Mouse (Mus musculus) layer of hippocampus, postnatal 36 days (tissue): ENCODE measurements around the gene M1ap. TPM values are rescaled to one million over a fixed set of nuclear protein-coding genes. Genes with fewer than 3 reads are reported as not detected.

Source experiments
- DNase-seq, 2 experiments: peaks; one replicate each; pipeline ENCODE4 v3.0.0; 2022
- total RNA-seq, 2 experiments: library from RNA; stranded (reverse); gene quantifications; 2 replicates each; pipeline ENCODE4 v1.2.3; 2021

The M1ap gene
- total RNA-seq, 2 experiments from 2014 or later: not detected

GRCm38 (mm10) chr6:83037188-83037587 is 90.5 kb downstream of the M1ap start:
- no peak for DNase-seq

GRCm38 (mm10) chr6:83038496-83039012 is 91.9 kb downstream of the M1ap start:
- peak; percentile 85 for DNase-seq

GRCm38 (mm10) chr6:83040601-83041000 is 93.9 kb downstream of the M1ap start:
- no peak for DNase-seq

- DNase-seq: no peak
These were observed 96.9 kb downstream of the M1ap start for GRCm38 (mm10) chr6:83043561-83043960.

GRCm38 (mm10) chr6:83043993-83044392 is 97.3 kb downstream of the M1ap start:
- no peak for DNase-seq

GRCm38 (mm10) chr6:83044742-83045141 is 98.0 kb downstream of the M1ap start:
- DNase-seq: no peak

GRCm38 (mm10) chr6:83049367-83049766 is 102.7 kb downstream of the M1ap start:
- DNase-seq: no peak

- DNase-seq: peak; percentile 25 to 31
These were observed 106.6 kb downstream of the M1ap start for GRCm38 (mm10) chr6:83053136-83053960.

- peak; percentile 97 for DNase-seq
These were observed 107.6 kb downstream of the M1ap start, which contains the start of gene Aup1 for GRCm38 (mm10) chr6:83054074-83054851. Gene Aup1 (plus strand): TSS chr6:83054521.

GRCm38 (mm10) chr6:83054871-83055431 is 108.2 kb downstream of the M1ap start, which contains the start of gene Htra2:
Gene Htra2 (minus strand): TSS chr6:83055273.
- DNase-seq: no peak

GRCm38 (mm10) chr6:83057790-83058189 is 111.1 kb downstream of the M1ap start, which contains the start of gene Dqx1:
Gene Dqx1 (plus strand): TSS chr6:83057844.
- no peak for DNase-seq

GRCm38 (mm10) chr6:83058725-83059124 is 112.0 kb downstream of the M1ap start:
- no peak for DNase-seq

- DNase-seq: no peak
These were observed 119.3 kb downstream of the M1ap start for GRCm38 (mm10) chr6:83065995-83066394.

GRCm38 (mm10) chr6:83066441-83066840 is 119.7 kb downstream of the M1ap start:
- DNase-seq: no peak

- DNase-seq: no peak
These were observed 121.5 kb downstream of the M1ap start for GRCm38 (mm10) chr6:83068221-83068620.

GRCm38 (mm10) chr6:83068706-83069487 is 122.2 kb downstream of the M1ap start:
- DNase-seq: no peak

- no peak for DNase-seq
These were observed 123.0 kb downstream of the M1ap start for GRCm38 (mm10) chr6:83069488-83070246.

- no peak for DNase-seq
These were observed 123.4 kb downstream of the M1ap start, which contains the start of gene Tlx2 for GRCm38 (mm10) chr6:83070247-83070310. Gene Tlx2 (minus strand): TSS chr6:83070293.

GRCm38 (mm10) chr6:83070311-83071219 is 123.9 kb downstream of the M1ap start:
- peak in 1 of 2 experiments; percentile 45 for DNase-seq

GRCm38 (mm10) chr6:83071220-83071619 is 124.5 kb downstream of the M1ap start:
- DNase-seq: no peak

GRCm38 (mm10) chr6:83074979-83075378 is 128.3 kb downstream of the M1ap start:
- DNase-seq: no peak
